Mouse (Mus musculus): ENCODE results near the gene Tex2. TPM values are rescaled to one million over a fixed set of nuclear protein-coding genes. Genes with fewer than 3 reads are reported as not detected.

Gene Tex2
- polyA plus RNA-seq, 1 experiment = not detected

DNA sequence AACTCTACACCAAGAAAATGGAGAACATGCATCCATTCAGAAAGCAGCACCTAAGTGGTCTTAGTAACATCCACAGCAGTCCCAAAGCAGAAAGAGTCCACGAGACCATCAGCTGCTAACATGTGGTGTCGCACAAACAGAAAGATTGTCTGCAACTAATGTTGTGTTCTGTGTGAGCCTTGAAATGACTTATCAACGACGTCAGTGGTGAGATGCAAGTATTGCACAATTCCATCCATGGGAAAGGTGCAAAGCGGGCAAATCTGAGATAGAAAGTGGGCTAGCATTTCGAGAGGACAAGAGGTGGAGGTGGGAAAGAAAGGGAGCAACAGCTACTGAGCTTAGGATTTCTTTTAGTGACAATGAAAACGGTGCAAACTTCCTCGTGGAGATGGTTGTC lies 130.4 kb downstream of the Tex2 start:
- Histone ChIP-seq H3K27ac (ENCODE audit: insufficient read depth, low read depth, low read length) (no peak overlapping the region), H3K4me1 (ENCODE audit: control insufficient read depth, insufficient read depth, low read length) (peaks cover 11% of the 10 kb centered on the region), H3K4me3 (ENCODE audit: insufficient read depth, low read depth, low read length) (no peak overlapping the region)
- TF ChIP-seq CTCF (IDR thresholded peaks at IDR 0.05; ENCODE audit: insufficient read depth, low read depth, low read length) (no peak), POLR2A (IDR thresholded peaks at IDR 0.05; ENCODE audit: insufficient read depth, low read depth, low read length) (no peak)
- WGBS = 88% methylated on average over 8 of the region's 8 CpGs

DNA sequence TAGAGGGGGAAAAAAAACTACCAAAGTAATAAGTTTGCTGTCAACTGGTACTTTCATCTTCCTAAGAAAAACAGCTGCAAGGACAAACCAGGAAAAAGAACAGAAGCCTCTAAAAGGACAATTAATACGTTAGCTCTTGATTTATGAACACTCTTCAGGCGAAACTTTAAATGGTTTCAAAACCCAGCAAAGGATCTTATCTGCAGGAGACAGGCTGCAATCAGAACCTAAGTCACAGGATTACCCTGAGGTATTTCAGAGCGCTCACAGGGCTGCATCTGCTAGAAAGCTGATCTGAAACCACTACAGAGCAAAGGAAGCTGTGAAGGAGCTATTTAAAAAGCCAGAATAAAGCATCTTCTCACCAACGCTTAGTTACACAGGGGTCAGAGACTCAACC lies 131.6 kb downstream of the Tex2 start:
- WGBS = 64% methylated on average over 4 of the region's 4 CpGs
- no peak for TF ChIP-seq POLR2A (IDR thresholded peaks at IDR 0.05; ENCODE audit: insufficient read depth, low read depth, low read length)
- no peak for TF ChIP-seq CTCF (IDR thresholded peaks at IDR 0.05; ENCODE audit: insufficient read depth, low read depth, low read length)
- Histone ChIP-seq H3K4me1 (ENCODE audit: control insufficient read depth, insufficient read depth, low read length) (peaks cover 7% of the 10 kb centered on the region; the same call in 1 of the 2 replicates), H3K4me3 (ENCODE audit: insufficient read depth, low read depth, low read length) (no peak overlapping the region), H3K27ac (ENCODE audit: insufficient read depth, low read depth, low read length) (no peak overlapping the region)

GRCm38 (mm10) chr11:106480530-106480885 lies 132.7 kb downstream of the Tex2 start:
- Histone ChIP-seq H3K27ac (ENCODE audit: insufficient read depth, low read depth, low read length) (no peak overlapping the region), H3K4me3 (ENCODE audit: insufficient read depth, low read depth, low read length) (no peak overlapping the region), H3K4me1 (ENCODE audit: control insufficient read depth, insufficient read depth, low read length) (peaks cover 5% of the 10 kb centered on the region; the same call in 1 of the 2 replicates)
- 76% methylated on average over 3 of the region's 3 CpGs for WGBS
- no peak for TF ChIP-seq CTCF (IDR thresholded peaks at IDR 0.05; ENCODE audit: insufficient read depth, low read depth, low read length)
- TF ChIP-seq POLR2A (IDR thresholded peaks at IDR 0.05; ENCODE audit: insufficient read depth, low read depth, low read length) = no peak

GRCm38 (mm10) chr11:106479619-106480529 lies 133.3 kb downstream of the Tex2 start:
- TF ChIP-seq POLR2A (IDR thresholded peaks at IDR 0.05; ENCODE audit: insufficient read depth, low read depth, low read length) (no peak), CTCF (IDR thresholded peaks at IDR 0.05; ENCODE audit: insufficient read depth, low read depth, low read length) (no peak)
- WGBS = 83% methylated on average over 9 of the region's 9 CpGs
- Histone ChIP-seq H3K4me3 (ENCODE audit: insufficient read depth, low read depth, low read length) (no peak overlapping the region), H3K4me1 (ENCODE audit: control insufficient read depth, insufficient read depth, low read length) (peaks cover 5% of the 10 kb centered on the region; the same call in 1 of the 2 replicates), H3K27ac (ENCODE audit: insufficient read depth, low read depth, low read length) (no peak overlapping the region)

- no peak for TF ChIP-seq POLR2A (IDR thresholded peaks at IDR 0.05; ENCODE audit: insufficient read depth, low read depth, low read length)
- TF ChIP-seq CTCF (IDR thresholded peaks at IDR 0.05; ENCODE audit: insufficient read depth, low read depth, low read length) = no peak
- no peak overlapping the region for H3K4me3 ChIP-seq (ENCODE audit: insufficient read depth, low read depth, low read length)
- H3K4me1 ChIP-seq (ENCODE audit: control insufficient read depth, insufficient read depth, low read length) = peaks cover 5% of the 10 kb centered on the region; the same call in 1 of the 2 replicates
- no peak overlapping the region for H3K27ac ChIP-seq (ENCODE audit: insufficient read depth, low read depth, low read length)
- 86% methylated on average over 1 of the region's 1 CpGs for WGBS
These were observed 134.5 kb downstream of the Tex2 start for GRCm38 (mm10) chr11:106478745-106479144.

GRCm38 (mm10) chr11:106477505-106478160 lies 135.6 kb downstream of the Tex2 start:
- WGBS = 93% methylated on average over 4 of the region's 4 CpGs
- TF ChIP-seq CTCF (IDR thresholded peaks at IDR 0.05; ENCODE audit: insufficient read depth, low read depth, low read length) (no peak), POLR2A (IDR thresholded peaks at IDR 0.05; ENCODE audit: insufficient read depth, low read depth, low read length) (no peak)
- Histone ChIP-seq H3K27ac (ENCODE audit: insufficient read depth, low read depth, low read length) (no peak overlapping the region), H3K4me3 (ENCODE audit: insufficient read depth, low read depth, low read length) (no peak overlapping the region), H3K4me1 (ENCODE audit: control insufficient read depth, insufficient read depth, low read length) (peaks cover 5% of the 10 kb centered on the region; the same call in 1 of the 2 replicates)

DNA sequence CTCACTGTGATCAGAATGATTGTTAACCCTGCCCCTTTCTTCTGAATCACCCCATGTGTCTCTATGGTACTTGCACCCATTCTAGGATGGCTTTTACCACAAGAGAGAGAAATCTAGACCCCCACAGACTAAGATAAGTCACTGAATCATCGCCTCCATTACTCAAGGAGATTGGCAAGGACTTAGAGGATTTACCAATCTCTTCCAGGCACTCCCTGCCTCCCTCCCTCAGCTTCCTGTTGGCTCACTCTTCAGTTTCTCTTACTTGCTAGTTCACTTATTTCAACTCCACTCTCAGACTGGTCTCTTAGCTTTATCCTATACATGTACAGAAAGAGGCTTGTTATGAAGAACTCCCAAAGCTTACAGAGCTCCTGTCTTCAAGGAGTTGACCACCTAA lies 137.9 kb downstream of the Tex2 start:
- peaks cover 5% of the 10 kb centered on the region; the same call in 1 of the 2 replicates for H3K4me1 ChIP-seq (ENCODE audit: control insufficient read depth, insufficient read depth, low read length)
- WGBS = 93% methylated on average over 1 of the region's 1 CpGs
- no peak for TF ChIP-seq CTCF (IDR thresholded peaks at IDR 0.05; ENCODE audit: insufficient read depth, low read depth, low read length)
- TF ChIP-seq POLR2A (IDR thresholded peaks at IDR 0.05; ENCODE audit: insufficient read depth, low read depth, low read length) = no peak
- no peak overlapping the region for H3K4me3 ChIP-seq (ENCODE audit: insufficient read depth, low read depth, low read length)
- H3K27ac ChIP-seq (ENCODE audit: insufficient read depth, low read depth, low read length) = no peak overlapping the region

- Histone ChIP-seq H3K4me3 (ENCODE audit: insufficient read depth, low read depth, low read length) (no peak overlapping the region), H3K4me1 (ENCODE audit: control insufficient read depth, insufficient read depth, low read length) (no peaks in the 10 kb centered on the region), H3K27ac (ENCODE audit: insufficient read depth, low read depth, low read length) (no peak overlapping the region)
- 90% methylated on average over 1 of the region's 1 CpGs for WGBS
- no peak for TF ChIP-seq CTCF (IDR thresholded peaks at IDR 0.05; ENCODE audit: insufficient read depth, low read depth, low read length)
- TF ChIP-seq POLR2A (IDR thresholded peaks at IDR 0.05; ENCODE audit: insufficient read depth, low read depth, low read length) = no peak
These were observed 141.6 kb downstream of the Tex2 start for GRCm38 (mm10) chr11:106471629-106472028.

- TF ChIP-seq POLR2A (IDR thresholded peaks at IDR 0.05; ENCODE audit: insufficient read depth, low read depth, low read length) = no peak
- no peak for TF ChIP-seq CTCF (IDR thresholded peaks at IDR 0.05; ENCODE audit: insufficient read depth, low read depth, low read length)
- Histone ChIP-seq H3K4me3 (ENCODE audit: insufficient read depth, low read depth, low read length) (no peak overlapping the region), H3K27ac (ENCODE audit: insufficient read depth, low read depth, low read length) (no peak overlapping the region), H3K4me1 (ENCODE audit: control insufficient read depth, insufficient read depth, low read length) (no peaks in the 10 kb centered on the region)
- WGBS = 97% methylated on average over 1 of the region's 1 CpGs
These were observed 144.7 kb downstream of the Tex2 start for GRCm38 (mm10) chr11:106468509-106468908.

Measured in olfactory bulb, adult 2 months (tissue).